Mouse (Mus musculus) small intestine, adult 2 months (tissue): ENCODE data around the gene Hist2h2be. TPM values are rescaled to one million over a fixed set of nuclear protein-coding genes. Genes with fewer than 3 reads are reported as not detected.

ENCODE experiments used
- H3K27ac ChIP-seq: fragments of 200-500 bp; 2 replicates; pipeline ENCODE4 v1.5.1; 2012; ENCODE audit warnings: low read depth, low read length, control low read depth, inconsistent platforms; ENCODE audit not compliant: insufficient read depth
- H3K27me3 ChIP-seq: fragments of 200-500 bp; 2 replicates; pipeline ENCODE4 v1.6.1; 2012; ENCODE audit warnings: mild to moderate bottlenecking, moderate library complexity, low read length, inconsistent platforms; ENCODE audit not compliant: control insufficient read depth, insufficient read depth
- H3K36me3 ChIP-seq: fragments of 200-500 bp; 2 replicates; pipeline ENCODE4 v1.6.1; 2012; ENCODE audit warnings: mild to moderate bottlenecking, low read length, control low read depth, inconsistent platforms; ENCODE audit not compliant: control insufficient read depth, insufficient read depth
- H3K4me1 ChIP-seq: fragments of 200-500 bp; 2 replicates; pipeline ENCODE4 v1.6.1; 2012; ENCODE audit warnings: low read length, inconsistent platforms, mixed read lengths; ENCODE audit not compliant: control insufficient read depth, insufficient read depth, insufficient read length
- H3K4me3 ChIP-seq: fragments of 200-500 bp; 2 replicates; pipeline ENCODE4 v1.5.1; 2012; ENCODE audit warnings: low read depth, mild to moderate bottlenecking, control low read depth, inconsistent platforms, low read length, moderate library complexity
- CTCF ChIP-seq: fragments of 200-500 bp; IDR thresholded peaks from 2 replicates; pipeline ENCODE4 v1.5.1; 2012; ENCODE audit warnings: low read depth, mild to moderate bottlenecking, control low read depth, inconsistent platforms, low read length, moderate library complexity, mixed read lengths; ENCODE audit not compliant: insufficient replicate concordance, insufficient read length; ENCODE audit errors: extremely low read depth
- POLR2A ChIP-seq: fragments of 200-500 bp; IDR thresholded peaks from 2 replicates; pipeline ENCODE4 v1.6.1; 2012; ENCODE audit warnings: low read depth, mild to moderate bottlenecking, control low read depth, inconsistent platforms, low read length, moderate library complexity
- WGBS: fragments of 180-500 bp; shearing (Covaris S2); methylation state at CpG from one replicate; pipeline ENCODE4 v1.1.7; 2018; 5-methylcytosine and 5-hydroxymethylcytosine counted together
- polyA plus RNA-seq: library from polyadenylated mRNA; depleted of rRNA; stranded (reverse); fragments of >200 nt; gene quantifications from 2 replicates; pipeline ENCODE4 v1.2.3, GENCODE M21; 2012

Gene Hist2h2be
- polyA plus RNA-seq, 1 experiment: 1.4 TPM

DNA sequence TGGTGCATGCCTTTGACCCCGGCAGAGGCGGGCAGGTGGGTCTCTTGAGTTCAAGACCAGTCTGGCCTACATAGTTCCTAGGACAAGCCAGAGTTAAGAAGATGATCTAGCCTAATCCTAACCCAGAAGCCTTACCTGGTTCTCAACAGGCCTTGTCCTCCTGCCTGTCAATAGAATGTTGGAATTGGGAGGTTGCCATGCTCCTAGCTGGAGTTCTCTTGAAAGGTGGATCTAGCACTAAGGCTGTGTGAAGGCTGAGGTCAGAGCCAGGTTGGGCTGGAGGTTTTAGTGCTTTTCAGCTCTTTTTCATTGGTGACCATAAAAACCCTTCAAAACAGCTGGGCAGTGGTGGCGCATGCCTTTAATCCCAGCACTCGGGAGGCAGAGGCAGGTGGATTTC lies 42.5 kb upstream of the Hist2h2be start:
- TF ChIP-seq CTCF: no peak
- no peak for TF ChIP-seq POLR2A
- H3K27me3 ChIP-seq: peaks cover 3% of the 10 kb centered on the region
- H3K36me3 ChIP-seq: peaks cover 29% of the 10 kb centered on the region
- H3K4me3 ChIP-seq: no peak overlapping the region
- 0 out of 2 replicates have a peak, but pooled peaks cover 4% of the 10 kb centered on the region for H3K4me1 ChIP-seq
- WGBS: 89% methylated on average over 4 of the region's 4 CpGs
- H3K27ac ChIP-seq: no peak overlapping the region

DNA sequence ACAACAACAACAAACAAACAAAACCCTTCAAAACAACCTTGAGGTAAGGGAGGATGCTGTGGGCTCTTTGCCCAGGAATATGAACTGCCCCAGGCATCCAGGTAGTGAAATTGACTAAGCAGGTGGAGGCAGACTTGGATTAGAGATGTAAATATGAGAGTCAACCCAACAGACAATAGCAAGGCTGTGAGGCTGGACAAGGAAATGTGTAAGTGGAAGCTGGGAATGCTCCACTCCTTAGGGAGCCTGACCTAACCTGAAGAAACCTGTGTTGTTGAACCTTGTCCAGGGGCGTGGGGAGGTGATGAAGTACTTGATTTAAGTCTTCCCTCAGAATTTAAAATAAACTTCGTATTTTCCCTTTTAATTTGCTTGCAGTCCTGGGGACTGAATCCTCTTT lies 42.0 kb upstream of the Hist2h2be start:
- 56% methylated on average over 2 of the region's 2 CpGs for WGBS
- peaks cover 29% of the 10 kb centered on the region for H3K36me3 ChIP-seq
- TF ChIP-seq POLR2A (no peak), CTCF (no peak)

DNA sequence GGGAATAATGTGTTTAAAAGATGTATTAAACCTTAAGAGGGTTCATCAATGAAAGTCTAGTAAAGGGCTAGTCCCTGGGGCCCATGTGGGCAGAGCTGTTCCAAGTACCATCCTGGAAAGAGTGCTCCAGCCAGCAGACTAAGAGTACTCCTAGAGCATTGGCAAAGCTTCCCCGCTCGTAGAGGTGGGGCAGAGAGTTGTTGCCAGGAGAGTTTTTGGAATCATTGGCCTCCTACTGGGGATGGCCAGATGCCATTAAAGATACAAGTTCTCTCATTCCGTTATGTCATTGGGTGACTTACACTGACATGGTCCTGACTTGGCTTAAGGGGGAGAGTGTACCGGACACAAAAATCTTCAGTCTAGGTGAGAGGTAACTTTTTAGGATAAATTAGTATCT lies 41.4 kb upstream of the Hist2h2be start:
- H3K27ac ChIP-seq: no peak overlapping the region
- peaks cover 27% of the 10 kb centered on the region for H3K36me3 ChIP-seq
- TF ChIP-seq POLR2A (no peak), CTCF (no peak)
- 0 out of 2 replicates have a peak, but pooled peaks cover 2% of the 10 kb centered on the region for H3K4me1 ChIP-seq
- 53% methylated on average over 4 of the region's 4 CpGs for WGBS
- H3K27me3 ChIP-seq: peaks cover 3% of the 10 kb centered on the region
- H3K4me3 ChIP-seq: no peak overlapping the region

More for the DNA sequence above, 42.0 kb upstream of the Hist2h2be start:
- peaks cover 3% of the 10 kb centered on the region for H3K27me3 ChIP-seq
- H3K4me1 ChIP-seq: 0 out of 2 replicates have a peak, but pooled peaks cover 3% of the 10 kb centered on the region
- no peak overlapping the region for H3K4me3 ChIP-seq
- H3K27ac ChIP-seq: no peak overlapping the region

DNA sequence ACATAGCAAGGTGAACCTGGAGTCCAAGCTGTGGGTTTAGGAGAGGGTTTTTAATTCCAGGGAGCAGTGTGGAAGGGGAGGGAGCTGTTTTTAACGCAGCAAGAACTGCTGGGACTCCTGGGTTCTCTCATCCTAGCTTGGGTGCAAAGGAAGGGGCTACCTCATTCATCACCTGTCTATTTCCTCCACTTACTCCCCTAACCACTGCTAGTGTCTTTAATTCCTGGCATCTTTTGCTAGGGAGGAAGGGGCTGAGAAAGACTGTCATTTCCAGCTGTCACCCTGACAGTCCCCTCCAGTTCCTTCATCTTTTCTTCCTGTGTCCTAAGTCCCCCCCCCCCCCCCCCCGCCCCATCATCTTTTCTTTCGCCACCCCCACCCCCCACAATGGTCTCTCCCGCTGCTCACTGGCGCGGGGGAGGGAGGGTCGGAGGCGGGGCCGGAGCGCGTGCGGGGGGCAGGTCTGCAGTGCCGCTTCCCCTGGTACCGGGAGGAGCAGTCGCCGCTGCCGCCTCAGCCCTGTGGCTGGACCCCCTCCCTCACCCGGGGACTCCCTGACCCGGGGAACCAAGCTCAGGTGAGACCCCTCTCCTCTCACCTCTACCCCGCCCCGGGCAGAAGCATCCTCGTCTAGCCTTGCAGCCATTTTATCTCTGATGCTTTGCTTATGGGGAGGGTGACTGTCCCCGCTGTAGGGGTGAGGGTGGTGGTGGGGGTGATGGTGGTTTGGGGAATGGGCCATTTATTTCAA lies 40.0 kb upstream of the Hist2h2be start, which contains the start of gene Sv2a:
Gene Sv2a (plus strand): TSS at position 425 of the 751 bp plus-strand sequence.
- H3K27ac ChIP-seq: no peak within 1 kb of the TSS
- H3K4me3 ChIP-seq: peak within 1 kb of the TSS; percentile 60
- peaks cover 18% of the 10 kb centered on the region for H3K36me3 ChIP-seq
- TF ChIP-seq POLR2A: no peak
- no peak for TF ChIP-seq CTCF
- peaks cover 3% of the 10 kb centered on the region for H3K27me3 ChIP-seq
- H3K4me1 ChIP-seq: 0 out of 2 replicates have a peak, but pooled peaks cover 2% of the 10 kb centered on the region
- 1% methylated on average over 22 of the region's 23 CpGs for WGBS

DNA sequence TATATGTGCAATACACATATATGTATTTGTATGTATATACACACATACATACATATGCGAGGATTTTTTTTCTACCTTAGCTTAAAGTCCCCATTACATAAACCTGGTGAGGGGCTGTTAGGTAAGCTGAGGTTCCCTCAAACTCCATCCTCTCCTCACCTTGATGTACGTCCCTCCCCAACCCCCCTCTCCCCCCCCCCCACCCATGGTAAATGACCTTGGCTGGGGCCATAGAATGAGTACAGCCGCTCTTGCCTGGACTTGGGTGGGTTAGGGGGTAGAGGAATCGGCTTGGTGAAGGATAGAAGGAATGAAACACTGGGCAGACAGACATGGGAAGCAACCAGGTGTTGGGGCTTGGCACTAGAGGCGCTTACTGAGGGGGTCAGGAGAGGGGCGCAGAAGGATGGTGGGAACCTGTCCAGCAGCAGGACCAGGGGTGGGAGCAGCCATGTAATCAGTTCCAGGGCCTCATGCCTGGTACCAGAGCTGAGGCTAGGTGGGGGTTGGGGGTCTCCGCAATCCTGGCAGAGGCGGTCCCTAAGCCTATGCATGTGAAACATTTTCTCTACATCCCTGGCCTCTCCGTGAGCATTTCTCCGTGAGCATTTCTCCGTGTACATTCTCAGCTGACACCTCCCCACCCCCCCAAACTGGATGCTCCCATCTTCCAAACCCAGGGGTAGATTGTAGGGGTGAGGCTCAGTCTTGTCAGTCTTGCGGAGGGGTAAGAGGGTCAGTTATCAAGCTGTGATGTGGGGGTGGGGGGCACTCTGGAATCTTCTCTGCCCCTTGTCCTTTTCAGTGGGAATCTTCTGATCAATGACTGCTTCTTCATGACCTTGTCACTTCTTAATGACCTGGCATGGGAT lies 39.2 kb upstream of the Hist2h2be start:
- 54% methylated on average over 12 of the region's 12 CpGs for WGBS
- Histone ChIP-seq H3K36me3 (peaks cover 11% of the 10 kb centered on the region), H3K27me3 (peaks cover 3% of the 10 kb centered on the region), H3K4me3 (no peak overlapping the region), H3K27ac (no peak overlapping the region), H3K4me1 (0 out of 2 replicates have a peak, but pooled peaks cover 2% of the 10 kb centered on the region)
- TF ChIP-seq CTCF: no peak
- TF ChIP-seq POLR2A: no peak

DNA sequence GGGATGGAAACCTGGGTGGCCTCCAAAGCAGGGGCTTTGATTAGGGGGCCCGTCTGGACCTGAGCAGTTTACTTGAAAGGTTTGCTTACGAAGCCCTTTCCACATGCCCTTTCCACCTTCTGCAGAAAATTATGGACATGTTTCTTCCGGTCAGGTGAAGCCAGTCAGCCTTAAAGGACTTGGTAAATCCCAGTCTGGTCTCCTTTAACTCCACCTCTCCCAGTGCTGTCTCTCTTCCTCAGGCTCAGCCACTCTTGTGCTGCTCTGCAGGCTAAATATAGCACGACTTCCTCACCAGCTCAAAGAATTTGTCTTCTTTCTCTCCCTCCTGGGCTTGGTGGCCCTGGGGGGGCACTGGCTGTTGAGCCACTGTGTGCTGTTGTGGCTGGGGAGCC lies 38.5 kb upstream of the Hist2h2be start:
- Histone ChIP-seq H3K36me3 (peaks cover 10% of the 10 kb centered on the region), H3K27me3 (peaks cover 3% of the 10 kb centered on the region), H3K4me3 (no peak overlapping the region), H3K4me1 (0 out of 2 replicates have a peak, but pooled peaks cover 2% of the 10 kb centered on the region), H3K27ac (no peak overlapping the region)
- WGBS: 41% methylated on average over 4 of the region's 4 CpGs
- TF ChIP-seq CTCF: no peak
- TF ChIP-seq POLR2A: no peak

DNA sequence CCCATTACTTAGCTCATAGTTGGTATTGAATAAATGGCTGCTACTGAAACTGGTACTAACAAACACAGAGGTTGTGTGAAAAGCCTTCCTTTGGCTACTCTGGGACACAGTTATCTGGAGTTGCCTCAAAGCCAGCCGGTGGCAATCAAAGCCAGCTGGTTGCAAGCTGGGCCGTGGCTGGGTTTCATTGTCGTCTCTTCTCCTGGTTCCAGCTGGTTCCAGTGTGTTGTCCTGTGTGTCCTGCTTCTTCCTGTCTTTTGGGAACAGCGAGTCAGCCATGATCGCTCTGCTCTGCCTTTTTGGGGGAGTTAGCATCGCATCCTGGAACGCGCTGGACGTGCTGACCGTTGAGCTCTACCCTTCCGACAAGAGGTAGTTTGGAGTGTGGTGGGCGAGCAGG lies 27.9 kb upstream of the Hist2h2be start:
- Histone ChIP-seq H3K4me3 (no peak overlapping the region), H3K27ac (no peak overlapping the region), H3K27me3 (no peaks in the 10 kb centered on the region), H3K4me1 (peaks cover 3% of the 10 kb centered on the region; the same call in 1 of the 2 replicates), H3K36me3 (no peaks in the 10 kb centered on the region)
- no peak for TF ChIP-seq POLR2A
- TF ChIP-seq CTCF: no peak
- 64% methylated on average over 12 of the region's 12 CpGs for WGBS
